Mouse (Mus musculus) left cerebral cortex, postnatal 25 days (tissue): ENCODE measurements at regions not wholly inside any gene's neighbourhood (a gene's known extent, or its start where the extent isn't known, plus 50 kb on each side); places are given as distances from the start of the nearest gene placed in this dataset.

Source experiments
- DNase-seq, 2 experiments: peaks; one replicate each; pipeline ENCODE4 v3.0.0; 2022; ENCODE audit warnings: low spot score in 2 of 2, mixed read lengths in 1 of 2
- intact Hi-C: fragments of 180-260 bp; cut with DNase I; formaldehyde crosslinking; loops from one replicate; pipeline ENCODE4 v1.15.1; 2025

- no peak for DNase-seq
- intact Hi-C loops = no loop called here
Observed at GRCm38 (mm10) chr8:76038526-76038925, 590.0 kb downstream of the Iqcm start.

GRCm38 (mm10) chr8:76052003-76052402, 603.5 kb downstream of the Iqcm start:
- intact Hi-C loops = no loop called here
- peak in 1 of 2 experiments; percentile 31 for DNase-seq

GRCm38 (mm10) chr8:76067721-76068120, 619.2 kb downstream of the Iqcm start:
- DNase-seq = peak in 1 of 2 experiments; percentile 40
- intact Hi-C loops = loop anchor here (5.0 to 10.0 kb wide), 3 partner anchors 835 to 1477 kb away; partner anchors contain the start of gene Prmt9

GRCm38 (mm10) chr8:76072671-76073351, 624.3 kb downstream of the Iqcm start:
- intact Hi-C loops = no loop called here
- DNase-seq = no peak

- DNase-seq = no peak
- intact Hi-C loops = no loop called here
Observed at GRCm38 (mm10) chr8:76120587-76121145, 672.2 kb downstream of the Iqcm start.

- intact Hi-C loops = no loop called here
- DNase-seq = no peak
Observed at GRCm38 (mm10) chr8:76127486-76127885, 679.0 kb downstream of the Iqcm start.

- DNase-seq = no peak
- intact Hi-C loops = no loop called here
Observed at GRCm38 (mm10) chr8:76137219-76137618, 688.7 kb downstream of the Iqcm start.

- DNase-seq = no peak
- intact Hi-C loops = no loop called here
Observed at GRCm38 (mm10) chr8:76148681-76149080, 700.2 kb downstream of the Iqcm start.

- DNase-seq = peak in 1 of 2 experiments; percentile 60
- intact Hi-C loops = no loop called here
Observed at GRCm38 (mm10) chr8:76182520-76182919, 716.7 kb upstream of the Nr3c2 start.

- DNase-seq = no peak
- intact Hi-C loops = no loop called here
Observed at GRCm38 (mm10) chr8:76183836-76184235, 715.4 kb upstream of the Nr3c2 start.

GRCm38 (mm10) chr8:76187293-76187692, 711.9 kb upstream of the Nr3c2 start:
- intact Hi-C loops = no loop called here
- DNase-seq = peak in 1 of 2 experiments; percentile 17

GRCm38 (mm10) chr8:76211891-76212290, 687.4 kb upstream of the Nr3c2 start:
- no peak for DNase-seq
- intact Hi-C loops = no loop called here

- intact Hi-C loops = no loop called here
- no peak for DNase-seq
Observed at GRCm38 (mm10) chr8:76217819-76218580, 681.2 kb upstream of the Nr3c2 start.

GRCm38 (mm10) chr8:76230847-76231246, 668.4 kb upstream of the Nr3c2 start:
- intact Hi-C loops = no loop called here
- no peak for DNase-seq

GRCm38 (mm10) chr8:76249194-76249593, 650.0 kb upstream of the Nr3c2 start:
- no peak for DNase-seq
- intact Hi-C loops = no loop called here

- intact Hi-C loops = no loop called here
- no peak for DNase-seq
Observed at GRCm38 (mm10) chr8:76252161-76253010, 646.9 kb upstream of the Nr3c2 start.
